Mouse (Mus musculus) liver, postnatal 0 days (tissue): Measurements from ENCODE around the gene Gm49405.

ENCODE experiments used
- CTCF ChIP-seq: sonication (generic); IDR thresholded peaks from 2 replicates; pipeline ENCODE4 v1.5.1; 2016; ENCODE audit warnings: antibody characterized with exemption, low read depth
- EP300 ChIP-seq: IDR thresholded peaks from 2 replicates; pipeline ENCODE4 v1.6.1; 2016; ENCODE audit warnings: antibody characterized with exemption, low read depth, mild to moderate bottlenecking

DNA sequence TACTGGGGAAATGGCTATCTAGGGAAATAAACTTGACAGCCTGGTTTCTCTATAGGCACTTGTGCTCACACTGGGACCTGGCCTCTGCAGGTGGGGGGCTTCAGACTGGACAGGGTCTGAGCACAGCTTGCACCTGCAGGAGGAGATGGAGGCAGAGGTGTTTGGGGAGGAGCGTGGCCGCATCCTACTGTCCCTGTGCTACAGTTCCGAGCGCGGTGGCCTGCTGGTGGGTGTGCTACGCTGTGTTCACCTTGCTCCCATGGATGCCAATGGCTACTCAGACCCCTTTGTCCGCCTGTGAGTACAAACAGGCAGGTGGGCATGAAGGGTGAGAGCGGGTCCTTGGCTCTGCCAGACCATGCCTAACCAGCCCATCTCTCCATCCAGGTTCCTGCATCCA is 5.5 kb downstream of the Gm49405 start:
- no peak for TF ChIP-seq CTCF
- TF ChIP-seq EP300, result no peak
